15 mouse cellular contexts compared by ENCODE assay signal in the genomic region with DNA sequence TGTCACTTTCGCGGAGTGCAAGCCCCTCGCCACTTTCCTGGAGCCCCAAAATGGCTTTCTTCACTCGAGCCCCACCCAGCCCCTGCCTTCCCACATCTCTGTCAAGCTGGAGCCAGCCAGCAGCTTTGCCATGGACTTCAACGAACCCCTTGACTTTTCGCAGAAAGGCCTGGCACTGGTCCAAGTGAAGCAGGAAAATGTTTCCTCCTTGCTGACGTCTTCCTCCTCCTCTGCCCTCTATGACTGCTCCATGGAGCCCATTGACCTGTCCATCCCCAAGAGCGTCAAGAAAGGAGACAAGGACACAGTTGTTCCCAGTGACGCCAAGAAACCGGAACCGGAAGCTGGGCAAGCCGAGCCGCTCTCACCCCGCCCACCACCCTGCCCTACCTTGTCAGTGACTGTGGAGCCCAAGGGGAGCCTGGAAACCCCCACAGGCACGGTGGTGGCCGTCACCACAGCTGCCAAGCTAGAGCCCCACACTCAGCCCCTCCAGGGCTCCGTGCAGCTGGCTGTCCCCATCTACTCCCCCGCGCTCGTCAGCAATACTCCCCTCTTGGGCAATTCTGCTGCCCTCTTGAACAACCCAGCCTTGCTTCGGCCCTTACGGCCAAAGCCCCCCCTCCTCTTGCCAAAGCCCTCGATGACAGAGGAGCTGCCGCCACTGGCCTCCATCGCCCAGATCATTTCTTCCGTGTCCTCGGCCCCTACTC.
DNase-seq lines count a peak whose midpoint lies in the region; TF ChIP-seq lines count a peak whose summit lies in the region.
"Had no signal": no experiment of that assay in that cellular context is flagged by ENCODE, and none has a peak within 500 bp of the region (broad histone marks: within the 10 kb centered on the region; RNA-seq: fewer than 3 reads in every experiment).

No protein-coding gene starts in this region.

- H3K4me1 ChIP-seq in kidney, adult 2 months (ENCODE audit: control insufficient read depth, insufficient read depth, low read length): peaks cover 16% of the 10 kb centered on the region
- peaks cover 2% of the 10 kb centered on the region for H3K4me1 ChIP-seq in ES-Bruce4 (ENCODE audit: control insufficient read depth, insufficient read depth, low read length)
- H3K4me1 ChIP-seq: embryonic facial prominence, embryonic 15.5 days; forebrain, embryonic 15.5 days; hindbrain, embryonic 15.5 days; neural tube, embryonic 12.5 days had no signal

- peak; percentile 55 for DNase-seq in adrenal gland, postnatal 14 days
- DNase-seq in adrenal gland, adult 18-20 months (ENCODE audit: low spot score in 2 of 2): no peak
- peak; percentile 78 for DNase-seq in kidney, adult 2 months
- no peak for DNase-seq in kidney, adult 11 months
- DNase-seq in lung, postnatal 14 days: peak; percentile 47
- no peak for DNase-seq in gastrocnemius, postnatal 4 days (ENCODE audit: low spot score in 2 of 2)
- no peak for DNase-seq in adrenal gland, adult 2 months
- DNase-seq: gastrocnemius, adult 2 months had no signal

- no peak overlapping the region for H3K4me3 ChIP-seq in kidney, adult 2 months (ENCODE audit: insufficient read depth, low read depth, low read length)
- peak overlapping the region; percentile 41; the same call in 1 of the 2 replicates for H3K4me3 ChIP-seq in ES-Bruce4 (ENCODE audit: low read depth, low read length)
- H3K4me3 ChIP-seq: embryonic facial prominence, embryonic 15.5 days; forebrain, embryonic 15.5 days; gastrocnemius, adult 2 months; hindbrain, embryonic 15.5 days; left cerebral cortex, adult 2 months; neural tube, embryonic 12.5 days had no signal

- H3K27ac ChIP-seq in kidney, adult 2 months (ENCODE audit: insufficient read depth, low read depth, low read length): no peak overlapping the region
- no peak overlapping the region for H3K27ac ChIP-seq in ES-Bruce4 (ENCODE audit: insufficient read depth, low read length)
- H3K27ac ChIP-seq: embryonic facial prominence, embryonic 15.5 days; forebrain, embryonic 15.5 days; gastrocnemius, adult 2 months; hindbrain, embryonic 15.5 days; left cerebral cortex, adult 2 months; macrophage; neural tube, embryonic 12.5 days had no signal

- H3K9ac ChIP-seq in ES-Bruce4 (ENCODE audit: low read depth, poor library complexity, severe bottlenecking): no peak overlapping the region
- H3K9ac ChIP-seq: embryonic facial prominence, embryonic 15.5 days; forebrain, embryonic 15.5 days; hindbrain, embryonic 15.5 days; neural tube, embryonic 12.5 days had no signal

- no peak for TF ChIP-seq POLR2A in kidney, adult 2 months (IDR thresholded peaks at IDR 0.05; ENCODE audit: low read depth, low read length)
- TF ChIP-seq POLR2A in ES-Bruce4 (IDR thresholded peaks at IDR 0.05; ENCODE audit: insufficient read depth, low read length): no peak

- no peak for TF ChIP-seq EP300 in ES-Bruce4 (IDR thresholded peaks at IDR 0.05; ENCODE audit: insufficient read depth, low read depth, low read length)

- 63% methylated on average over 27 of the region's 27 CpGs for WGBS in kidney, adult 2 months

- H3K27me3 ChIP-seq in kidney, adult 2 months (replicated peaks; ENCODE audit: control insufficient read depth, insufficient read depth, low read length): no peaks in the 10 kb centered on the region
- no peaks in the 10 kb centered on the region for H3K27me3 ChIP-seq in ES-Bruce4 (ENCODE audit: control insufficient read depth, insufficient read depth, low read length, poor library complexity, severe bottlenecking)
- H3K27me3 ChIP-seq: embryonic facial prominence, embryonic 15.5 days; forebrain, embryonic 15.5 days; hindbrain, embryonic 15.5 days; neural tube, embryonic 12.5 days had no signal

- TF ChIP-seq CTCF in kidney, adult 2 months (conservative IDR thresholded peaks at IDR 0.05; ENCODE audit: insufficient read depth, insufficient read length, low read depth, low read length): no peak
- TF ChIP-seq CTCF in ES-Bruce4 (IDR thresholded peaks at IDR 0.05; ENCODE audit: low read depth, low read length): no peak

- H3K9me3 ChIP-seq in ES-Bruce4 (replicated peaks; ENCODE audit: control insufficient read depth, insufficient read depth, low read length, poor library complexity, severe bottlenecking): no peaks in the 10 kb centered on the region
- H3K9me3 ChIP-seq: embryonic facial prominence, embryonic 15.5 days; forebrain, embryonic 15.5 days; hindbrain, embryonic 15.5 days; neural tube, embryonic 12.5 days had no signal

- peaks cover 4% of the 10 kb centered on the region for H3K36me3 ChIP-seq in kidney, adult 2 months (ENCODE audit: control insufficient read depth, insufficient read depth, low read length)
- H3K36me3 ChIP-seq in ES-Bruce4 (ENCODE audit: control insufficient read depth, insufficient read depth, low read length, poor library complexity, severe bottlenecking): no peaks in the 10 kb centered on the region
- H3K36me3 ChIP-seq: forebrain, embryonic 15.5 days; hindbrain, embryonic 15.5 days had no signal

Comparison
In these comparisons a context has a peak if more than half of its experiments do, and no peak if none do; other contexts are left out.
1. DNase-seq: peak in adrenal gland, postnatal 14 days (single experiment), kidney, adult 2 months (single experiment) and lung, postnatal 14 days (single experiment); none in adrenal gland, adult 18-20 months (0 of 2), kidney, adult 11 months (single experiment), gastrocnemius, postnatal 4 days (0 of 2) and adrenal gland, adult 2 months (single experiment).